Mouse (Mus musculus): ENCODE data around the gene Crybb1. TPM values are rescaled to one million over a fixed set of nuclear protein-coding genes. Genes with fewer than 3 reads are reported as not detected.

The Crybb1 gene
- polyA plus RNA-seq, 1 experiment = 0.40 TPM

- Histone ChIP-seq H3K4me3 (ENCODE audit: control insufficient read depth, insufficient read depth, low read length) (no peak overlapping the region), H3K4me1 (replicated peaks; ENCODE audit: control insufficient read depth, insufficient read depth, low read length) (peaks cover 16% of the 10 kb centered on the region), H3K36me3 (ENCODE audit: control insufficient read depth, insufficient read depth, low read length) (no peaks in the 10 kb centered on the region), H3K27me3 (ENCODE audit: control insufficient read depth, insufficient read depth, low read length) (no peaks in the 10 kb centered on the region), H3K27ac (ENCODE audit: control insufficient read depth, insufficient read depth, low read length) (no peak overlapping the region)
- DNase-seq = no peak
- WGBS = 59% methylated on average over 2 of the region's 2 CpGs
- TF ChIP-seq POLR2A (IDR thresholded peaks at IDR 0.05; ENCODE audit: control insufficient read depth, extremely low read depth, insufficient read depth, low read length, poor library complexity) = no peak
- no peak for TF ChIP-seq CTCF (IDR thresholded peaks at IDR 0.05; ENCODE audit: borderline replicate concordance, control insufficient read depth, extremely low read depth, insufficient read depth, low read length, poor library complexity)
Observed at GRCm38 (mm10) chr5:112241849-112242248, 13.8 kb upstream of the Crybb1 start.

GRCm38 (mm10) chr5:112242361-112242778 is 13.2 kb upstream of the Crybb1 start:
- H3K27ac ChIP-seq (ENCODE audit: control insufficient read depth, insufficient read depth, low read length) = peak overlapping the region; percentile 35; the same call in 1 of the 2 replicates

GRCm38 (mm10) chr5:112243041-112243440 is 12.6 kb upstream of the Crybb1 start:
- no peaks in the 10 kb centered on the region for H3K27me3 ChIP-seq (ENCODE audit: control insufficient read depth, insufficient read depth, low read length)
- no peak for DNase-seq
- H3K4me3 ChIP-seq (ENCODE audit: control insufficient read depth, insufficient read depth, low read length) = no peak overlapping the region
- H3K4me1 ChIP-seq (replicated peaks; ENCODE audit: control insufficient read depth, insufficient read depth, low read length) = peaks cover 7% of the 10 kb centered on the region
- no peaks in the 10 kb centered on the region for H3K36me3 ChIP-seq (ENCODE audit: control insufficient read depth, insufficient read depth, low read length)
- no peak overlapping the region for H3K27ac ChIP-seq (ENCODE audit: control insufficient read depth, insufficient read depth, low read length)
- 72% methylated on average over 5 of the region's 5 CpGs for WGBS
- no peak for TF ChIP-seq CTCF (IDR thresholded peaks at IDR 0.05; ENCODE audit: borderline replicate concordance, control insufficient read depth, extremely low read depth, insufficient read depth, low read length, poor library complexity)
- TF ChIP-seq POLR2A (IDR thresholded peaks at IDR 0.05; ENCODE audit: control insufficient read depth, extremely low read depth, insufficient read depth, low read length, poor library complexity) = no peak

More at GRCm38 (mm10) chr5:112242361-112242778, 13.2 kb upstream of the Crybb1 start:
- 15% methylated on average over 5 of the region's 5 CpGs for WGBS
- Histone ChIP-seq H3K4me3 (ENCODE audit: control insufficient read depth, insufficient read depth, low read length) (no peak overlapping the region), H3K4me1 (replicated peaks; ENCODE audit: control insufficient read depth, insufficient read depth, low read length) (peaks cover 13% of the 10 kb centered on the region), H3K36me3 (ENCODE audit: control insufficient read depth, insufficient read depth, low read length) (no peaks in the 10 kb centered on the region), H3K27me3 (ENCODE audit: control insufficient read depth, insufficient read depth, low read length) (no peaks in the 10 kb centered on the region)
- DNase-seq = peak; percentile 29
- TF ChIP-seq POLR2A (IDR thresholded peaks at IDR 0.05; ENCODE audit: control insufficient read depth, extremely low read depth, insufficient read depth, low read length, poor library complexity) (no peak), CTCF (IDR thresholded peaks at IDR 0.05; ENCODE audit: borderline replicate concordance, control insufficient read depth, extremely low read depth, insufficient read depth, low read length, poor library complexity) (no peak)

GRCm38 (mm10) chr5:112243539-112244274 is 11.9 kb upstream of the Crybb1 start:
- H3K4me1 ChIP-seq (replicated peaks; ENCODE audit: control insufficient read depth, insufficient read depth, low read length) = peaks cover 7% of the 10 kb centered on the region
- no peaks in the 10 kb centered on the region for H3K36me3 ChIP-seq (ENCODE audit: control insufficient read depth, insufficient read depth, low read length)
- no peak for DNase-seq
- WGBS = 89% methylated on average over 10 of the region's 10 CpGs
- H3K27me3 ChIP-seq (ENCODE audit: control insufficient read depth, insufficient read depth, low read length) = no peaks in the 10 kb centered on the region
- no peak overlapping the region for H3K4me3 ChIP-seq (ENCODE audit: control insufficient read depth, insufficient read depth, low read length)
- H3K27ac ChIP-seq (ENCODE audit: control insufficient read depth, insufficient read depth, low read length) = no peak overlapping the region
- TF ChIP-seq POLR2A (IDR thresholded peaks at IDR 0.05; ENCODE audit: control insufficient read depth, extremely low read depth, insufficient read depth, low read length, poor library complexity) = no peak
- TF ChIP-seq CTCF (IDR thresholded peaks at IDR 0.05; ENCODE audit: borderline replicate concordance, control insufficient read depth, extremely low read depth, insufficient read depth, low read length, poor library complexity) = no peak

GRCm38 (mm10) chr5:112244275-112244562 is 11.4 kb upstream of the Crybb1 start:
- WGBS = 89% methylated on average over 1 of the region's 1 CpGs
- Histone ChIP-seq H3K27ac (ENCODE audit: control insufficient read depth, insufficient read depth, low read length) (no peak overlapping the region), H3K4me3 (ENCODE audit: control insufficient read depth, insufficient read depth, low read length) (no peak overlapping the region), H3K36me3 (ENCODE audit: control insufficient read depth, insufficient read depth, low read length) (no peaks in the 10 kb centered on the region), H3K27me3 (ENCODE audit: control insufficient read depth, insufficient read depth, low read length) (no peaks in the 10 kb centered on the region), H3K4me1 (replicated peaks; ENCODE audit: control insufficient read depth, insufficient read depth, low read length) (peaks cover 7% of the 10 kb centered on the region)
- no peak for TF ChIP-seq CTCF (IDR thresholded peaks at IDR 0.05; ENCODE audit: borderline replicate concordance, control insufficient read depth, extremely low read depth, insufficient read depth, low read length, poor library complexity)
- TF ChIP-seq POLR2A (IDR thresholded peaks at IDR 0.05; ENCODE audit: control insufficient read depth, extremely low read depth, insufficient read depth, low read length, poor library complexity) = no peak
- no peak for DNase-seq

- Histone ChIP-seq H3K4me3 (ENCODE audit: control insufficient read depth, insufficient read depth, low read length) (no peak overlapping the region), H3K27ac (ENCODE audit: control insufficient read depth, insufficient read depth, low read length) (no peak overlapping the region), H3K27me3 (ENCODE audit: control insufficient read depth, insufficient read depth, low read length) (no peaks in the 10 kb centered on the region), H3K36me3 (ENCODE audit: control insufficient read depth, insufficient read depth, low read length) (no peaks in the 10 kb centered on the region), H3K4me1 (replicated peaks; ENCODE audit: control insufficient read depth, insufficient read depth, low read length) (peaks cover 7% of the 10 kb centered on the region)
- DNase-seq = no peak
- TF ChIP-seq POLR2A (IDR thresholded peaks at IDR 0.05; ENCODE audit: control insufficient read depth, extremely low read depth, insufficient read depth, low read length, poor library complexity) (no peak), CTCF (IDR thresholded peaks at IDR 0.05; ENCODE audit: borderline replicate concordance, control insufficient read depth, extremely low read depth, insufficient read depth, low read length, poor library complexity) (no peak)
- WGBS = 60% methylated on average over 8 of the region's 8 CpGs
Observed at GRCm38 (mm10) chr5:112244890-112245615, 10.6 kb upstream of the Crybb1 start.
